Mouse (Mus musculus): ENCODE measurements at regions not wholly inside any gene's neighbourhood (a gene's known extent, or its start where the extent isn't known, plus 50 kb on each side); places are given as distances from the start of the nearest gene placed in this dataset.

GRCm38 (mm10) chr7:121214181-121214580 is 132.7 kb downstream of the Otoa start:
- in situ Hi-C loops (cut with MboI, MseI), result no loop called here

GRCm38 (mm10) chr7:121215032-121215431 is 133.6 kb downstream of the Otoa start:
- in situ Hi-C loops (cut with MboI, MseI), result no loop called here

GRCm38 (mm10) chr7:121215735-121216134 is 134.3 kb downstream of the Otoa start:
- in situ Hi-C loops (cut with MboI, MseI), result no loop called here

- in situ Hi-C loops (cut with MboI, MseI), result no loop called here
Measured at GRCm38 (mm10) chr7:121218031-121218430, 136.6 kb downstream of the Otoa start.

GRCm38 (mm10) chr7:121221158-121221557 is 139.7 kb downstream of the Otoa start:
- in situ Hi-C loops (cut with MboI, MseI), result no loop called here

GRCm38 (mm10) chr7:121231881-121232280 is 150.4 kb downstream of the Otoa start:
- in situ Hi-C loops (cut with MboI, MseI), result no loop called here

- in situ Hi-C loops (cut with MboI, MseI), result no loop called here
Measured at GRCm38 (mm10) chr7:121234831-121235230, 153.4 kb downstream of the Otoa start.

- in situ Hi-C loops (cut with MboI, MseI), result no loop called here
Measured at GRCm38 (mm10) chr7:121239731-121240130, 151.9 kb upstream of the Hs3st2 start.

GRCm38 (mm10) chr7:121247845-121248244 is 143.8 kb upstream of the Hs3st2 start:
- in situ Hi-C loops (cut with MboI, MseI), result no loop called here

- in situ Hi-C loops (cut with MboI, MseI), result loop anchor here in 1 of 2 experiments (10.0 kb wide), 1 partner anchor 893 kb away; no protein-coding TSS in a partner anchor
Measured at GRCm38 (mm10) chr7:121257466-121257865, 134.2 kb upstream of the Hs3st2 start.

- in situ Hi-C loops (cut with MboI, MseI), result loop anchor here in 1 of 2 experiments (10.0 kb wide), 1 partner anchor 894 kb away; no protein-coding TSS in a partner anchor
Measured at GRCm38 (mm10) chr7:121258826-121259496, 132.7 kb upstream of the Hs3st2 start.

- in situ Hi-C loops (cut with MboI, MseI), result loop anchor here in 1 of 2 experiments (10.0 kb wide), 1 partner anchor 895 kb away; no protein-coding TSS in a partner anchor
Measured at GRCm38 (mm10) chr7:121259497-121260009, 132.1 kb upstream of the Hs3st2 start.

GRCm38 (mm10) chr7:121269358-121269757 is 122.3 kb upstream of the Hs3st2 start:
- in situ Hi-C loops (cut with MboI, MseI), result no loop called here

- in situ Hi-C loops (cut with MboI, MseI), result no loop called here
Measured at GRCm38 (mm10) chr7:121280597-121280996, 111.1 kb upstream of the Hs3st2 start.

- in situ Hi-C loops (cut with MboI, MseI), result no loop called here
Measured at GRCm38 (mm10) chr7:121282154-121282553, 109.5 kb upstream of the Hs3st2 start.

GRCm38 (mm10) chr7:121289737-121290136 is 101.9 kb upstream of the Hs3st2 start:
- in situ Hi-C loops (cut with MboI, MseI), result no loop called here

- in situ Hi-C loops (cut with MboI, MseI), result no loop called here
Measured at GRCm38 (mm10) chr7:121296151-121296695, 95.4 kb upstream of the Hs3st2 start.

GRCm38 (mm10) chr7:121312961-121313587 is 78.6 kb upstream of the Hs3st2 start:
- in situ Hi-C loops (cut with MboI, MseI), result no loop called here

GRCm38 (mm10) chr7:121314521-121314920 is 77.1 kb upstream of the Hs3st2 start:
- in situ Hi-C loops (cut with MboI, MseI), result no loop called here

GRCm38 (mm10) chr7:121329274-121329673 is 62.4 kb upstream of the Hs3st2 start:
- in situ Hi-C loops (cut with MboI, MseI), result no loop called here

- in situ Hi-C loops (cut with MboI, MseI), result no loop called here
Measured at GRCm38 (mm10) chr7:121332532-121332931, 59.1 kb upstream of the Hs3st2 start.

GRCm38 (mm10) chr7:121335390-121336109 is 56.1 kb upstream of the Hs3st2 start:
- in situ Hi-C loops (cut with MboI, MseI), result no loop called here

Data from T-helper 17 cell (primary cell).